29 mouse cellular contexts compared by ENCODE assay signal in the genomic region with DNA sequence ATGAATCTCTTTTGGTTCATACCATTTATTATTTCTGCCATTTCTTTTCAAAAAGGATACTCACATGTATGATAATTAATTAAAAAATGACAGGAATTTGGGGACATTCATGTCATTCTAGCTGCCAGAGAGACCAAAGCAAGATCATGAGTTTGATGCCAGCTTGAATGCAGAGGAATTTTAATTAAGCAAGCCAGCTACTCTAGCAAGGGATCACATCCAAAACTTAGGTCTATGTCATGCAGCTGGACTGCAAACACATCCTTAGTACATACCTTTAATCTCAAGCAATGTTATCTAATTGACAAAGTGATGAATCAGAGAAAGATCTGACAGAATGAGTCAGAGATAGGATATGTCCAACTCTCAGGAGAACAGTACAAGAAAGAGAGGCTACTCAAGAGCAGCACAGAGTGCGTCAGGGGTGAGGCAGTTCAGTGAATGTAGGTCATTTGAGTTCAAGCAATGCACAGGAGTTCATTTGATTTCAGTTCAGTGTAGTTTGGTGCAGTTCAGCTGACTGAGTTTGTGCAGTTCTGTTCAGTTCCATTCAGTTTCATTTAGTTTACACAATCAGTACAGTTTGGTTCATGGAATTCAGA.
"Had no signal": no experiment of that assay in that cellular context is flagged by ENCODE, and none has a peak within 500 bp of the region (broad histone marks: within the 10 kb centered on the region; RNA-seq: fewer than 3 reads in every experiment).

No protein-coding gene starts in this region.

- H3K36me3 ChIP-seq: limb, embryonic 10.5 days; limb, embryonic 12.5 days; limb, embryonic 13.5 days; limb, embryonic 15.5 days; liver, embryonic 12.5 days; liver, embryonic 13.5 days; liver, embryonic 15.5 days; lung, embryonic 15.5 days; midbrain, embryonic 10.5 days; midbrain, embryonic 12.5 days; midbrain, embryonic 13.5 days; midbrain, embryonic 15.5 days had no signal

- DNase-seq: left cerebral cortex, postnatal 4 days; liver; liver, embryonic 13.5 days; liver, postnatal 0 days; lung, adult 18-20 months; lung, adult 2 months; lung, embryonic 14.5 days; lung, postnatal 10 days; lung, postnatal 14 days; lung, postnatal 36 days; lung, postnatal 4 days; midbrain, embryonic 14.5 days had no signal

- H3K4me1 ChIP-seq: limb, embryonic 10.5 days; limb, embryonic 12.5 days; limb, embryonic 13.5 days; limb, embryonic 15.5 days; liver, embryonic 12.5 days; liver, embryonic 13.5 days; liver, embryonic 15.5 days; lung, embryonic 15.5 days; megakaryocyte, embryonic 14.5 days; midbrain, embryonic 10.5 days; midbrain, embryonic 12.5 days; midbrain, embryonic 13.5 days; midbrain, embryonic 15.5 days had no signal

- H3K27me3 ChIP-seq: limb, embryonic 12.5 days; limb, embryonic 13.5 days; limb, embryonic 15.5 days; liver, embryonic 12.5 days; liver, embryonic 13.5 days; liver, embryonic 15.5 days; lung, embryonic 15.5 days; megakaryocyte, embryonic 14.5 days; midbrain, embryonic 12.5 days; midbrain, embryonic 13.5 days; midbrain, embryonic 15.5 days had no signal

- H3K27ac ChIP-seq: limb, embryonic 10.5 days; limb, embryonic 12.5 days; limb, embryonic 13.5 days; limb, embryonic 15.5 days; liver, embryonic 12.5 days; liver, embryonic 13.5 days; liver, embryonic 14.5 days; liver, embryonic 15.5 days; lung, embryonic 15.5 days; macrophage; midbrain, embryonic 10.5 days; midbrain, embryonic 12.5 days; midbrain, embryonic 13.5 days; midbrain, embryonic 15.5 days had no signal

- ATAC-seq: liver, embryonic 12.5 days; liver, postnatal 0 days; lung, postnatal 0 days; midbrain, embryonic 13.5 days; midbrain, embryonic 15.5 days; midbrain, embryonic 16.5 days had no signal

- H3K4me3 ChIP-seq: limb, embryonic 10.5 days; limb, embryonic 12.5 days; limb, embryonic 13.5 days; limb, embryonic 15.5 days; liver, embryonic 12.5 days; liver, embryonic 13.5 days; liver, embryonic 15.5 days; lung, embryonic 15.5 days; megakaryocyte, embryonic 14.5 days; midbrain, embryonic 10.5 days; midbrain, embryonic 12.5 days; midbrain, embryonic 13.5 days; midbrain, embryonic 15.5 days; myocyte had no signal
